Mouse (Mus musculus) adrenal gland (tissue): Measurements from ENCODE around the gene Cnot8.

Experiments
- intact Hi-C: fragments of 180-260 bp; cut with DNase I; formaldehyde crosslinking; loops from one replicate; pipeline ENCODE4 v1.15.1; 2025

The Cnot8 gene

GRCm38 (mm10) chr11:58146241-58146640 is 42.3 kb downstream of the Cnot8 start:
- intact Hi-C loops = no loop called here

GRCm38 (mm10) chr11:58155458-58155857 is 51.5 kb downstream of the Cnot8 start:
- intact Hi-C loops = no loop called here

- intact Hi-C loops = no loop called here
Measured at GRCm38 (mm10) chr11:58156871-58157270, 52.9 kb downstream of the Cnot8 start.

DNA sequence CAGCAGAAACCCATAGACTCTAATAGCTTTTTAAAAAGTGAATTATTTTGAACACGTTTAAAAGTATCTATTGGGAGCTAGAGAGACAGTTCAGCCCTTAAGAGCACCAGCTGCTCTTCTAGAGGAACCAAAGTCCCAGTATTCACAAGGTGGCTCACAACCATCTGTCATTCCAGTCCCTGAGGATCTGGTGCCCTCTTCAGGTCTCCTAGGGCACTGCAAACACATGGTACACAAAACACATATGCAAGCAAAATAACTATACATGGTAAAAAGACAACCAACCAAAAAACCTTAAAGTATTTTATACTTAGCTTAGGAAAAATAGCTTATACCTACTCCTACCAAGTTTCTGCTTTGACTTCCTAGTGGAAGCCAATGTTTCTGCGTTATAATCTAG is 61.1 kb downstream of the Cnot8 start:
- intact Hi-C loops = loop anchor here (5.0 kb wide), 1 partner anchor 63 kb away; the partner anchor contains the start of gene Cnot8

DNA sequence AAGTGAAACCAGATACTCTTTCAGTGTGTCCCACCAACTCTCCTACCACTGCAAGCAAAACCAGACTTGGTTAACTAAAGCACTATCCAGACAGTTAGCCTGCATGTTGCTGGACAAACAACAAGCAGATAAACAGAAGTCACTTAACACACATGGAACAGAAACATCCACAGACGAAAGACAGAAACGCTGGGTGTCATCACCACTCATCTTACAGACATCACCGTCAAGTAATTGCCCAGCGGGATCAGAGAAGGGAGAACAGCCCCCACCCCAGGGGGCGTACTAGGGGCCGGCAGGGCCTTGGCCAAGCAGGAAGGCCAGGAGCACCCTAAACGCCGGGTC is 63.8 kb downstream of the Cnot8 start:
- intact Hi-C loops = loop anchor here (5.0 kb wide), 1 partner anchor 65 kb away; the partner anchor contains the start of gene Cnot8
